31 mouse cellular contexts compared by ENCODE assay signal in genomic region chr1:36586288-36586687, GRCm38 (mm10). TPM values are rescaled to one million over a fixed set of nuclear protein-coding genes. Genes with fewer than 3 reads are reported as not detected.
DNase-seq lines count a peak whose midpoint lies in the region; ATAC-seq and TF ChIP-seq lines count a peak whose summit lies in the region.
"Had no signal": no experiment of that assay in that cellular context is flagged by ENCODE, and none has a peak within 500 bp of the region (broad histone marks: within the 10 kb centered on the region; RNA-seq: fewer than 3 reads in every experiment).

No protein-coding gene starts in this region.

- no peak overlapping the region for H3K9ac ChIP-seq in kidney, embryonic 14.5 days (ENCODE audit: low read depth, low read length)
- no peak overlapping the region for H3K9ac ChIP-seq in embryonic facial prominence, embryonic 11.5 days (replicated peaks; ENCODE audit: low read length)
- H3K9ac ChIP-seq: hindbrain, embryonic 14.5 days; limb, embryonic 15.5 days; liver, embryonic 13.5 days; neural tube, embryonic 15.5 days had no signal

- TF ChIP-seq CTCF in left cerebral cortex, adult 2 months (IDR thresholded peaks at IDR 0.05) = no peak

- no peak overlapping the region for H3K4me2 ChIP-seq in kidney, embryonic 14.5 days (replicated peaks; ENCODE audit: low read depth, low read length)
- H3K4me2 ChIP-seq in embryonic facial prominence, embryonic 11.5 days (ENCODE audit: low read depth, low read length) = no peak overlapping the region
- H3K4me2 ChIP-seq: hindbrain, embryonic 14.5 days; limb, embryonic 15.5 days; liver, embryonic 13.5 days; neural tube, embryonic 15.5 days had no signal

- H3K27ac ChIP-seq in kidney, embryonic 14.5 days (ENCODE audit: low read depth, low read length) = peak overlapping the region; percentile 48; the same call in 1 of the 2 replicates
- H3K27ac ChIP-seq in embryonic facial prominence, embryonic 11.5 days (replicated peaks; ENCODE audit: low read depth, low read length) = no peak overlapping the region
- H3K27ac ChIP-seq in left cerebral cortex, adult 2 months = no peak overlapping the region
- H3K27ac ChIP-seq: hindbrain, embryonic 14.5 days; limb, embryonic 15.5 days; liver, embryonic 13.5 days; macrophage; neural tube, embryonic 15.5 days had no signal

- WGBS in kidney, embryonic 14.5 days = 15% methylated on average over 4 of the region's 4 CpGs
- 21% methylated on average over 4 of the region's 4 CpGs for WGBS in embryonic facial prominence, embryonic 11.5 days

- H3K9me3 ChIP-seq in kidney, embryonic 14.5 days (ENCODE audit: control insufficient read depth, low read length) = no peaks in the 10 kb centered on the region
- no peaks in the 10 kb centered on the region for H3K9me3 ChIP-seq in embryonic facial prominence, embryonic 11.5 days (replicated peaks; ENCODE audit: control insufficient read depth, low read length)
- H3K9me3 ChIP-seq: limb, embryonic 15.5 days; liver, embryonic 13.5 days; neural tube, embryonic 15.5 days had no signal

- no peaks in the 10 kb centered on the region for H3K27me3 ChIP-seq in kidney, embryonic 14.5 days (ENCODE audit: control insufficient read depth, insufficient read depth, low read length)
- H3K27me3 ChIP-seq in embryonic facial prominence, embryonic 11.5 days (ENCODE audit: control insufficient read depth, insufficient read depth, low read length) = no peaks in the 10 kb centered on the region
- H3K27me3 ChIP-seq: limb, embryonic 15.5 days had no signal

- no peak overlapping the region for H3K4me3 ChIP-seq in kidney, embryonic 14.5 days (ENCODE audit: low read length)
- no peak overlapping the region for H3K4me3 ChIP-seq in embryonic facial prominence, embryonic 11.5 days (ENCODE audit: low read depth, low read length)
- H3K4me3 ChIP-seq in left cerebral cortex, adult 2 months = no peak overlapping the region
- H3K4me3 ChIP-seq: limb, embryonic 15.5 days; liver, embryonic 13.5 days; neural tube, embryonic 15.5 days had no signal

- H3K36me3 ChIP-seq in kidney, embryonic 14.5 days (ENCODE audit: control insufficient read depth, insufficient read depth, low read length) = no peaks in the 10 kb centered on the region
- H3K36me3 ChIP-seq in embryonic facial prominence, embryonic 11.5 days (replicated peaks; ENCODE audit: control insufficient read depth, insufficient read depth, low read depth, low read length) = no peaks in the 10 kb centered on the region
- H3K36me3 ChIP-seq: limb, embryonic 15.5 days; liver, embryonic 13.5 days; neural tube, embryonic 15.5 days had no signal

- ATAC-seq in kidney, embryonic 14.5 days (ENCODE audit: low FRiP score, low TSS enrichment) = 0 out of 2 replicates have a peak, but pooled peaks have one; percentile 34
- no peak for ATAC-seq in embryonic facial prominence, embryonic 11.5 days (replicated peaks; ENCODE audit: insufficient number of reproducible peaks, low FRiP score, low TSS enrichment, low read depth)
- ATAC-seq: forebrain, embryonic 14.5 days; intestine, postnatal 0 days had no signal

- intact Hi-C loops in left cerebral cortex, adult 2 months (cut with DNase I) = no loop called here

- DNase-seq in kidney, postnatal 4 days = no peak
- peak; percentile 41 for DNase-seq in embryo, embryonic 11 days
- DNase-seq in embryonic facial prominence, embryonic 11.5 days (ENCODE audit: low spot score) = peak; percentile 52
- DNase-seq in adrenal gland, postnatal 36 days = no peak
- DNase-seq in left cerebral cortex, adult 2 months (ENCODE audit: extremely low spot score in 1 of 2, low spot score in 2 of 2) = no peak
- DNase-seq: adrenal gland, postnatal 25 days; B cell, adult 2 months; cerebellum, adult 18-20 months; cerebellum, postnatal 10 days; heart, postnatal 36 days; kidney, adult 9 months; kidney, postnatal 36 days; liver, embryonic 13.5 days; lung, adult 2 months; lung, postnatal 10 days; midbrain, embryonic 14.5 days; retina, postnatal 1 day; right cerebral cortex, postnatal 14 days; thymus, postnatal 4 days had no signal

- H3K4me1 ChIP-seq in kidney, embryonic 14.5 days (ENCODE audit: control insufficient read depth, insufficient read depth, low read length) = peaks cover 20% of the 10 kb centered on the region
- peaks cover 6% of the 10 kb centered on the region for H3K4me1 ChIP-seq in embryonic facial prominence, embryonic 11.5 days (ENCODE audit: control insufficient read depth, insufficient read depth, low read length)

RNA-seq across cellular contexts. Expression of gene Sema4c, which starts 28.1 kb away (rescaled TPM):
- 4.8 and 6.0 TPM in 2 replicates for polyA plus RNA-seq in kidney, embryonic 14.5 days (2014; fragmentation: Nextera tagmentation; extraction: Ambion mirVana)
- polyA plus RNA-seq in embryonic facial prominence, embryonic 11.5 days (2014; fragmentation: Nextera tagmentation; extraction: Ambion mirVana) = 3.7 and 4.4 TPM in 2 replicates
- 10 to 100 TPM; 18.6 to 19.5 TPM for total RNA-seq in adrenal gland, postnatal 36 days (2021)
- total RNA-seq in left cerebral cortex, adult 2 months (2021) = 10 to 100 TPM; 17.7 to 18.4 TPM

RNA-seq across cellular contexts. Expression of gene Ankrd39, which starts 39.0 kb away (rescaled TPM):
- polyA plus RNA-seq in kidney, embryonic 14.5 days (2014; fragmentation: Nextera tagmentation; extraction: Ambion mirVana) = 22.4 and 22.7 TPM in 2 replicates
- polyA plus RNA-seq in embryonic facial prominence, embryonic 11.5 days (2014; fragmentation: Nextera tagmentation; extraction: Ambion mirVana) = 11.9 and 14.4 TPM in 2 replicates
- 10 to 100 TPM; 11.3 to 12.6 TPM for total RNA-seq in adrenal gland, postnatal 36 days (2021)
- total RNA-seq in left cerebral cortex, adult 2 months (2021) = 10 to 100 TPM; 12.0 to 14.8 TPM

RNA-seq across cellular contexts. Expression of gene Gm42417, which starts 47.1 kb away (rescaled TPM):
- 0.26 TPM in 1 of 2 replicates, not detected in the other for polyA plus RNA-seq in kidney, embryonic 14.5 days (2014; fragmentation: Nextera tagmentation; extraction: Ambion mirVana)
- polyA plus RNA-seq in embryonic facial prominence, embryonic 11.5 days (2014; fragmentation: Nextera tagmentation; extraction: Ambion mirVana) = not detected in 2 replicates
- under 1 TPM in 1 of 2 experiments, not detected in 1; 0.49 TPM for total RNA-seq in adrenal gland, postnatal 36 days (2021)
- total RNA-seq in left cerebral cortex, adult 2 months (2021) = not detected
- total RNA-seq: adrenal gland, adult 18-20 months; adrenal gland, postnatal 25 days; left cerebral cortex, postnatal 25 days had no signal
- polyA plus RNA-seq: forebrain, embryonic 14.5 days; heart, embryonic 14.5 days; liver, embryonic 13.5 days; lung, adult 2 months; midbrain, embryonic 14.5 days; small intestine, adult 2 months; stomach, embryonic 14.5 days had no signal

RNA-seq across cellular contexts. Expression of gene Ankrd23, which starts 49.6 kb away (rescaled TPM):
- polyA plus RNA-seq in kidney, embryonic 14.5 days (2014; fragmentation: Nextera tagmentation; extraction: Ambion mirVana) = 10.5 and 14.6 TPM in 2 replicates
- 4.6 and 6.0 TPM in 2 replicates for polyA plus RNA-seq in embryonic facial prominence, embryonic 11.5 days (2014; fragmentation: Nextera tagmentation; extraction: Ambion mirVana)
- 1 to 10 TPM; 6.4 to 8.1 TPM for total RNA-seq in adrenal gland, postnatal 36 days (2021)
- total RNA-seq in left cerebral cortex, adult 2 months (2021) = 1 to 10 TPM; 5.0 to 8.1 TPM

Comparison
In these comparisons a context has a peak if more than half of its experiments do, and no peak if none do; other contexts are left out.
1. DNase-seq: peak in embryo, embryonic 11 days (single experiment) and embryonic facial prominence, embryonic 11.5 days (single experiment); none in kidney, postnatal 4 days (0 of 2), adrenal gland, postnatal 36 days (0 of 2) and left cerebral cortex, adult 2 months (0 of 2).